Mouse (Mus musculus) liver, adult (tissue): ENCODE results near the gene Rbms3.

Source experiments
- GATA4 ChIP-seq: IDR thresholded peaks from 2 replicates; pipeline ENCODE4 v1.6.1; 2014; ENCODE audit warnings: mild to moderate bottlenecking, low read length; ENCODE audit not compliant: insufficient replicate concordance

The Rbms3 gene

DNA sequence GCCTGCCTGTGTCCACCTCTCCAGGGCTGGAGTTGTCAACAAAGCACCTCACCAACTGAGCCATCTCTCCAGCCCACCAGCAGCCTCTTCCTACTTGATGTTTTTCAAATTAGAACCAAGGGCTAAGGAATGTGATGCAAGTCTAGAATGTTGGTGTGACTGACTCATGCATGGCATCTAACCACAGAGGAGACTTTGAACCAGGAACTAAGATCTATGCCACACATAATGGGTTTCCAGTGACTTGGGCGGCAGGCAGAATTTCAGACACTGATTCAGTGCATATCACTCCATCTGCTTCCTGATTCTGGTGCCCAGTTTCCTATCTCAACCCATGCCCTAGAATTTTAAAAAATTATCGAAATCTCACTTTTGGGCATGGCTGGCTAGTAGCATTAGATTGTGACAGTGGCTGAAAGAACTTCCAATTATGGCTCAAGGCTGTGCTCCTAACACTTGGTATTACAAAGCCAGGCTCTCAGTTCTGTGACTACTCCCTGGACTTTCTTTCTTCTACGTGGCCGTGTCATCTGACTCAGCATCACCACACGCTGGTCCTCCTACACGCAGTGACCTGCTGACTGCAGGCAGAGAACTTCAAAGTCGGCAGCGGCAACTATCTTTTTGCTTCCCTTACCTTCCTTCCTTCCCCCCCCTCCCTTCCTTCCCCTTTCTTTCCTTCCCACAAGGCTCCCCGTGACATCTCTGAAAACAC, 613.0 kb downstream of the Rbms3 start:
- no peak for TF ChIP-seq GATA4

DNA sequence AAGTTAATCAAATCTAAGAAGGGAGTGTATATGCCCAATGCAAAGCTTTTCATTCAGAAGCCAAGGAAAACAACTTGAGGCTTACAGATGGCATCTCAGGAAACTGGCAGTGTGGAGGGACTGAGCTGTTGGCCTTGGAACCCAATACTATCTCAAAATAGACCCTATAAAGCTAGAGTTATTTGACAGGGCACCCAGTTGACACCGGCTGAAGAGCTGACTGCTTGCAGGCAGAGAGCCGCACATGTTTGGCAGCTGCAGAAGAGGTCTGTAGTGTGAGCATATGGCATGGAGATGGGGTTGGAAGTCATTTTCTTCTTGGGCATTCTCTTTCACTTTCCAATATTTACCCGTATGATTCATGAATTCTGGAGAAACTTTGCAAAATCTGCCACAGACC, 616.3 kb downstream of the Rbms3 start:
- no peak for TF ChIP-seq GATA4

DNA sequence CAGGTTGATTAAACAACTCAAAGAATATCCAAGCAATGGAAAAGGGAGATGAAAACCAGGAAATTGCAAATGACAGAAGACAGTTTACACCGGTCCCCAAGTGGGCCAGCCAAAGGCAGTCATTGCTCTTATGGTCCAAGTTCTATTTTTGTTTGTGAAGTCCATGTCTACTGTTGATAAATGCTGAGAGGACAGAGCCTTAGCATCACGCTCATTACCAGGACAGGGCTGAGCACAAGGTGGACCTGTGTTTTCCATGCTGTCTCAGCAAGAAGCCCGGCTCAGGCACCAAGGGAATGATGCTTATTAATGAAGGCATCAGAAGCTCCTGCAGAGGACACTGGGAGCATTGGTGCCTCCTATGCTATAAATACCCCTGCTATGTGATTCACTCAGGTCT, 618.9 kb downstream of the Rbms3 start:
- TF ChIP-seq GATA4 = no peak

DNA sequence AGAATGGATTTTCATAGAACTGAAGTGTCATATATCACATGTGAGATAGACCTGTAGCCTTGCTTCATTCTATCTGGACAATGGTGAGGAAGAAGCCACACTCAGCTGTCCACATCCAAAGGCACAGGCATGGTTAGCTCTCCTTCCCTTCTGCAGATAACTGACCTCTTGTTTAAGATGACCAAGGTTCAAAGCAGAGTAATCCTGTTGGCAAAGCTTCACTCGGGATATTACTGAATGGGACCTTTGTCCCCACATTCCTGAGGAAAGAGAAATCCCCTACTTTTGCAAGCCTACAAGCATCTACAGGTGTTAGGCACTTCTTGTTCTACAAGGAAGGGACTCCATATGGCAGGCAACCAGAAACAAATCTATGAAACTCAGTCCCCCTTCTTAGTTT, 621.5 kb downstream of the Rbms3 start:
- no peak for TF ChIP-seq GATA4

DNA sequence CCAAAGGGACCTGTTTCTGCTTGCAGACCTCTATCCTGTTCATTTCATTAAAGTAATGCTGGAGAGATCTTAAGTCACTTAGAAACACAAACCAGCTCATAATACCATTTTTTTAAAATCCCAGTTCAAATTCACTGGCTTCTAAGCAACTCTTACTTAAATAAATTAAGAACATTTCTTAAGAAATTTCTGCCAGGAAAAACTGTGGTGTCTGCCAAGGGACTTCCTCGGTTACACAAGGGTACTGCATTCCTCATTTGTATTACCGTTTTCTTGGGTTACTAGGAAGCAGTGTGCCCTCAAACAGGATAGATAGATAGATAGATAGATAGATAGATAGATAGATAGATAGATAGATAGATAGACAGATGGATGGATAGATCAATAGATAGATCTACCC, 627.6 kb downstream of the Rbms3 start:
- no peak for TF ChIP-seq GATA4

DNA sequence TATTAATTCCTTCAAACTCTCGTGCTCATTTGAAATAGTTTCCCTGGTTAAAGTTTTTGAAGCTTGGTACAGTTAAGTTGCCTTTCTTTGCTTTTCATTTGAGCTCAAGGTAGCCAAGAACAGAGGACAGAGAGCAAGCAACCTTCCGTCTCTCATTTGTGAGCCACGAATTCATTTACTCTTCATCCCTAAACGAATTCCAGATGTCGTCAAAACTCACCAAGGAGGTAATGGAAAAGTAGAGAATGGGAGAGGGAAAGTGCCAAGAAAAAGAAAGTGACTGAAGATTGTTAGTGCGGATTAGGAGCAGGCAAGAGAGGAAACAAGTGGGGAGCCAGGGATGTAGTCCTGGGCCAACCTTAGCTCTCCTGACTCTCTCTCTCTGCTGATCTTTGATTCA, 630.5 kb downstream of the Rbms3 start:
- TF ChIP-seq GATA4 = no peak

DNA sequence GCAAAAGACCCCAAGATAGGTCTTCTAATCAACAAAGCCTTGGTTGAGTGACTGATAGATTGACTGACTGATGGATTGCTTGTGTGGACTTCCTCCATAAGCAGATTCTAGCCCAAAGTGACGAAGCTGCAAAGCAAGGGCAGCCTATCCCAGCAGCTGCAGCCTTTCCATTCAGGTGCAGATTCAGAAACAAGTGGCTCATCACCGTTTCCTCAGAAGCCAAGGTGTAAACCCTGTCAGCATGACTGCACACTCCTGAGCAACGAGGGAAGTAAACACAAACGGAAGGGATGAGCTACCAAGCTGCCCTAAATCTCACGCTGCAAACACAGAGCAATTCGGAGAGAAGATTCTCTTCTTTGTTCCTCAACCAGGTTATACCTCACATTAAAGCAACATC, 639.4 kb downstream of the Rbms3 start:
- TF ChIP-seq GATA4 = no peak

DNA sequence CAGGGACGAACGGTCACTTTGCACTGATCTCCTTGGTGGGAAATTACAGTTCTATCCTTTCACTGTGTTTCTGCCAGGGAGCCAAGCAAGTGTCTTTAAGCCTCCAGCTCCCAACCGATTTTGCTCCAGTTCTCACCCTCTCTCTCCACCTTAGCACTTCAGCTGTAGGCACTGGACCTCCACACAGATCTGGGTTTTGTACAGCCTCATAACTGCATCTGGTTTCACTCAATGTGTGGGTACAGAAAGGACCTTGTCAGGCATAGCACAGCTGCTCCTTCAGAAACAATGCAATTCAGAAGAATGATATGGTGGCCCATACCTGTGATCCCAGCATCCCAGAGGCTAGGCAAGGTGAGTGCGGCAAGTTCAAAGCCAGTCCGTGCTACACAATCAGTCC, 648.9 kb downstream of the Rbms3 start:
- no peak for TF ChIP-seq GATA4

DNA sequence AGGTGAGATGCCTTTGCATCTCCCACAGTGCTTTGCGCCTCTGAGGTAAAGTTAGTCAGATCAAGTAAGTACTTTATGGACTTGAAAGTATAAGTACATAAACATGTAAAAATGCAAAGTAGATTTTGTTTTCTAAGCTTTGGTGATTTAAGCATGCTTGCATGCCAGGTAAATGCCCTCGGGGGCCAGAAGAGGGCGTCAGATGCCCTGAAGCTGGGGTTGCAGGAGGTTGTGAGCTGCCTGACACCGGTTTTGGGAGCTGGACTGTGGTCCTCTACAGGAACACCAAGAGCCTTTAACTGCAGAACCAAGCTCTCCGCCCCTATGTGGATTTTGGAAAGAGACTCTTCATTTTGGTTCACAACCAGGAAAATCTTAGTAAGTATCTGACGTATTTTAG, 652.3 kb downstream of the Rbms3 start:
- TF ChIP-seq GATA4 = no peak

DNA sequence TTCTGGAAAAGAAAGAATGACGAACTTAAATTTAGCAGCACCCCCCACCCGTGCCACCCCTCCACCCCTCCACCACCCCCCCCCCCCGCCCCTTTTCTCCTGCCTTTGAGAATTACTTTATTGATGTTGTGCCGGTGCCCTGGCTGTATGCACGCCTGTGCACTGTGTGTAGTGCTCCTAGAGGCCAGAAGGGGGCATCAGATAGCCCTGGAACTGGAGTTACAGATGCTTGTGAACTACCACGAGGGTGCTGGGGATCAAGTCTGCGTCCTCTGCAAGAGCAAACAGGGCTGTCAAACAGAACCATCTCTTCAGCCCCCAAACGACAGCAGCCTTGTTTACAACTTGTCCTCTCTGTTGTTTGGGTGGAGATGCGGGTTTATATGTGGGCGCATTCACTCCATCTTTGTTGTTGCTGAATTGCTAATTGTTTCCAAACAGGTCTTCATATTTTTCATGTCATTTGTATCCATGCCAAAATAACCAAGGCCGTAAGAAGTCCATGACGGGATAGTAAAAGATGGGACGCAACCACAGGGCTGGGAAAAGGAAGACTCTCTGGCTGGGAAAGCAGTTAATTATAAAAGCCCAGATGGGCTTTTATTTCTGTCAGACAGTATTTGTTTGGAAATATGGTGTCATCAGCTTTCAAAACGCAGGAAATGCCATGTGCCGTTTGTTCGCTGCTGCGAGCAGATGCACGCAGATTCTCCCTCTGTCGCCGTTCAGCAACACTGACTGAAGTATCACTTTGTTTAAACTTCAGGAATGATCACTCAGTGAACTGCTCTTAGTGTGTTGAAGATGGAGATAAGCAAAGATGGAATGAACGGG, 652.9 kb downstream of the Rbms3 start:
- no peak for TF ChIP-seq GATA4

DNA sequence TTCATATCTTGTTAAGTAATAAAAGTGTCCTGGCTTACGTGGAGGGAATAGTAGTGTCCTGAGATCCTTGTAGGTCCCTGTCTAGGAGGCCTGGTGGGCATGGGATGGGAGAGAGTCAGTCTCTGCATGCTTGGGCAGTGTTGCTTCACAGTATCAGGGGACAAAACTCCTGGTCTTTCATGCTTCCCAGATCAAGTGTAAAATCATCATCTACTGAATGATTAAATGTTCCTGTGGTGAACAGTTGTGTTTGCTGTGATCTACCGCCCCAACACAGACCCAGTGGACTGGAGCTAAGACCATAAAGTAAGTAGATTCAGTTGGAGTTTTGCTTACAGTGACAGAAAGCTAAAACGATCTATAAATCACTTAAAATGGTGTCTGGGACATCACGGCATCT, 654.4 kb downstream of the Rbms3 start:
- TF ChIP-seq GATA4 = no peak

DNA sequence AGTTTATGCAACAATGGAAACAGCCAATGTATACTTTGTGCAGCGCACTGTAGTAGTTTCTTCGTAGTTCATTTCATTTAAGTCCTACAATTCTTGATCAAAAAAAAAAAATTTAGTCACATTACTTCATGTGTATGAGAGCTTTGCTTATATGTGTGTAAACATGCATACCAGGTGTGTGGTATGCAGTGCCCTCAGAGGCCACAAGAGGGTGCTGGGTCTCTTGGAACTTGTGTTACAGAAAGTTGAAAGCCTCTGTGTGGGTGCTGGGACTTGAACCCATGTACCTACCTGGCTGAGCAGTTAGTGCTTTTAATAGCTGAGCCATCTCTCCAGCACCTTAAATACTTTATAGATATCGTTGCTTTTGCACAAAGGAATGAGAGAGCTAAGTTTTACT, 655.6 kb downstream of the Rbms3 start:
- TF ChIP-seq GATA4 = no peak

DNA sequence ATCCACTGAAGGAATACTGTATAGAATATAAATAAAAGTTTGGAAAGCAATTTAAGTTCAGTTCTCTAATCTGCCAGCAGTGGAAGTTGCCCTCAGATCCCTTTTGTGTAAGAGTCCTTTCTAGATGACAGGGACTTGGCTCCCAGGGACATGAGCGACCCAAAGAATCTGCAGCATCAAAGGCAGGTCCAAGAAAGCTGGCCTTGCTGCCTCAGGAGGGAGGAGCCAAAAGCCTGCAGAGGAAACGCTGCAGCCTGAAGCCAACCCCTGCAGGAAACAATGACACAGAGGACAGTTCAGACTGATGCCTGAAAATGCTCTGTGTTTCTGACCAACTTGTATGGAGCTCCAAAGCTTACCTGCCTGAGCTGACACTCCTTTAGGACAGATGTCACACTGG, 656.1 kb downstream of the Rbms3 start:
- no peak for TF ChIP-seq GATA4

DNA sequence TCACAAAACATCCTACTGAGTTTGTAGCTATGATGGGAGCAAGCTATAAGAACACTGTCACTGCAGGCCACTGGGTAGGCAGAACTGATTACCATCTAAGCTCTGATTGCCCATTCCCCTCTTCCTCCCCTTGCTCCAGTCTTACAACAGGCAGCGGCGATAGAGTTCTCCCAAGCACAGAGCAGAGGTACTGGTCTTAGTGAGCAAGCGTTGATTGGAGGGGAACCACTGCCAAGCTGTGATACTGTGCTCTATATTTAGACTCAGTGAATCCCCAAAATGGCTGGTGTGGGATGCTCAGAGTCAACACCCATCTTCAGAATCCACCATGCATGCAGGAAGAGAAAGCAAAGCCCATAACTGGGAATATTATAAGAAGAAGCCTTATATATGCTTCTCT, 662.4 kb downstream of the Rbms3 start:
- no peak for TF ChIP-seq GATA4

DNA sequence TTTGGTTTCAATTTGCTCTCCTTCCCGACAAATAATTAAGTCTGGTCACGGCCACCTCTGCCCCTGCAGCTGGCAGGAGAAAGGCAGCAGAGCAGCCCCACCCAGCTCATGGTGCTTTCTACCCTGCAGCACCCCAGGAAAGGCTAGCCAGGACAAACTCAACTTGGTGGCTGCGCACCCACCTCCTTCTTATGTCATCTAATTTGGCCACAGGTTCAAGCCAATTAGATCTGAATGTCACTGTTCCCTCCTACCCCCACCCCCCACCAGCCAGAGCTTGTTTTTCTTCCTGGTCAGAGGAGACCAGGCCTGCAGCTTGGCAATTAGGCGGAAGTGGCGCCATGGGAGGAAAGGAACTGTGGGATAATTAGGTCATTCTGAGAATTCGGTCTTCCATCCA, 664.0 kb downstream of the Rbms3 start:
- TF ChIP-seq GATA4 = no peak

DNA sequence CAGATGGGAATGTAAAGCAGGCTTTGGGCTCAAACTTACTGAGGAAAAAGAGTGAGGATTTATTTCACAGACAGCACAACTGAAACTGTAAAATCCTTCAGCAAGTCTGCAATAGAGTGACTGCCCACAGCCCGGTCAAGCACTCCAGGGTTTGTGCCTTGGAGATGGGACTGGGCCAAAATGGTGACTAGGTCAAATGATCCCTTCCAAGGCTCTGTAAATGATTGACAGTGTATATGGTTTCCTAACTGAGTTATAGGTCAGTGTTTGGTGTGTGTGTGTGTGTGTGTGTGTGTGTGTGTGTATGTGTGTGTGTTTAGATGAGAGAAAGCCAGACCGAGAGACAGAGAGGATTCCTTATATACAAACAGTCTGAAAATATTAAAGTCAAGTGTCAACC, 673.6 kb downstream of the Rbms3 start:
- TF ChIP-seq GATA4 = no peak

DNA sequence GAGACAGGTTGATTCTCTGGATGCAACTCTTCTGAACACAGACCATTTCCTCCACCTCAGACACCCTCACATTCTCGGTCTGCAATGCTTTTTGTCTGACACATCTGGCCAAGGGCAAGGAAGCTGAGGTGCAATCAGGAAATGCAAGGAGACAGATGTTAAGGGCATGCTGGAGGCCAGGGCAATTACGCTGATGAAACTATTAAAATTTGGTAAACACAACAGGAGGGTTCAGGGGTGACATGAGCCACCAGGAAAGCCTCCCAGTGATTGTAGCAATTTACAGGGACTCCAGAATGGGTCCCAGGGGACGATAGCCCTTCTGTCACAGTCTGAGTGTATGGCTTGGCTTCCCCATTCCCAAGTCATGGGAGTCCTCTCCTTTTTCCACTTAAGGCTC, 681.5 kb downstream of the Rbms3 start:
- no peak for TF ChIP-seq GATA4
